Mouse (Mus musculus): Measurements from ENCODE around the gene Acp7. TPM values are rescaled to one million over a fixed set of nuclear protein-coding genes. Genes with fewer than 3 reads are reported as not detected.

Gene Acp7
- polyA plus RNA-seq, 1 experiment: 3.9 TPM

DNA sequence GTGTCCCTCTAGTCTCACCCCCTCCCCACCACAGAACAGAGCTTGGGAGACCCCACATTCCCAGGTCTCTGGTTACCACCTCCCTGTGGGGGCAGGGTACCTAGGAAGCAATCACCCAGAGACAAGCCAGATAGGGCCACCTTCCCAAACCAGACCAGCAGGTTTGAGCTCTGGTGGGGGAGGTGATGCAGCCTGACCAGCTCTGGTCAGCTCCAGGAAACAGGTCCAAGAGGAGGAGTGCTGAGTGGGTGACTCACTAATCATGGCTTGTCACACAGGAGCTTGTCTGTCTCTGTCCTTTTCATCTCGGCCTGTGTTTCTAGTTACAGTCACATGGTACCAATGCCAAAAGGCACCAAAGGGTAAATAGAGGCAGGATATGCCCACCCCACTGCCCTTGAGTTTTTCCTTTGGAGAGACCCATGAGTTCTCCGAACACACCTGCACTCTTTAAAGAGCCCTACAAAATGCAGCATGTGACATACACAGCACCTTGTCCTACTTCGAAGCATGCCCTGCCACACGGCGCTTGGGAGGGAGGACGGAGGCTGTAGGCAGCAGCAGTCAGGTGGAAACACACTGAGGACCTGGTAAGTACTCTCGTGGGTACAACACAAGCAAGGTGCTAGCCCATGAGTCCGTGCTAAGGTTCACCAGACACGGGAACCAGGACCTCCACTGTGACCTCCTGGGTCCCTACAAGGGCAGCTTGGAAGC, 53.1 kb downstream of the Acp7 start:
- DNase-seq (ENCODE audit: extremely low spot score in 1 of 2, low spot score in 1 of 2): no peak

DNA sequence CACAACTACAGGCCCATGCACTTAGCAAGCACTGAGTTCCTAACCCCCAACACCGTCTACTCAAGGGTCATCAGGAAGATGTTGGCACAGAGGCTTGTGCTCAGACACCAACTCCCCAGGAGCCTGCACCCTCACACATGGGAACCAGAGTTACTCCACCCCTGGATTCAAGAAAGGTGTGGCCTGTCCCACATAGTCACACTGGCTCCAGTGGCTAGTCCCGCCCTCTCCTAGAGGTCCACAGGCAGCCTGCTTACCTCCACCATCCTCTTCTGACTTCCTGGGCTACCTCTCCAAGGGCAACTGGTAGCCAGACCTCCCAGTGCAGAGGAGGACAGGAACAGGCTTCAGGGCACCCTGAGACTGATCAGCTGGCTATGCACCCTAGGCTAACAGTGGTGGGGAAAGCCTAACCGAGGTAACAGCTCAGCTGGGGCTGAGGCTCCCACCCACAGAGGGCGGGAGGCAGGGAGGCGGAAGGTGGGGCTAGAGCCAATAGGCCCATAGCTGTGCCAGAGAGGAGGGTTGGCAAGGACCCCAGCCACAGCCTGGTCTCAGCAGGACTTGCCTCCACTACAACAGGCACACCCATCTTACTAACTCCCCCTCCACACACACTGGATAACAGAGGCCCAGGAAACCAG, 54.7 kb downstream of the Acp7 start:
- peak in 1 of 2 experiments; percentile 46 for DNase-seq (ENCODE audit: extremely low spot score in 1 of 2, low spot score in 1 of 2)

DNA sequence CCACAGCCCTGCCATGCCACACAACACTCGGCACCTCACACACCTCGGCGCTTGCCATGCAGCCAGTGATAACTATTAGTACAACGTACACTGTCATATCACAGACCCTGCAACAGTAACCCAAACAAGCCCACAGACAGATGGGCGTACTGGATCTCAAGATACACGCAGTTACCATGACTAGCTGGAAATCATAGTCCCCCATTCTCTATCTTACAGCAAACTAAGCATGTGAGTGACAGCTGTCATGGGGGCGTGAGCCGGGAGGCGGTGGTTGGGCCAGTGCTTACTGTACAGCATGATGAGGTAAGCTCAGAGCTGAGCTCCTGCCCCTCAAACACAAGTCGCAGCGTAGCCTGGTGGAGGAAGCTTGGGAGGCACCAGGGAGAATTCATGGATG, 55.5 kb downstream of the Acp7 start:
- no peak for DNase-seq (ENCODE audit: extremely low spot score in 1 of 2, low spot score in 1 of 2)

DNA sequence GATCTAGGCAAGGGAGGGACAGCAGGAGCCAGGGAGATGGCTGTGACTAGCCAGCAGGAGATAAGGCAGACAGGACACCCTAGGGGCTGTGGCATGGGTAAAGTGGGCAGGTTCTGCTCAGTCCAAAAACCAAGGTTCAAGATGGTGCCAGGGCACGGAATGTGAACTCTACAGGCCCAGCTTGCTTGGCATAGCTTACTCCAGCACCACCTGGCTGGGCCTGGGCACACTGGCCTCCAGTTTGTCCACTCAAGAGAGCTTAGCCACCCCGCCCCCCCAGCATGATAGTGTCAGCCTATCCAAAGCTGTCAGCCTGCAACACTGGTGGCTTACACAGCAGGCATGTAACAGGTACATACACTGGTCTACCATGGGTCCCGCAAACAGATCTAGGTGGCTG, 57.9 kb downstream of the Acp7 start:
- DNase-seq (ENCODE audit: extremely low spot score in 1 of 2, low spot score in 1 of 2): no peak

DNA sequence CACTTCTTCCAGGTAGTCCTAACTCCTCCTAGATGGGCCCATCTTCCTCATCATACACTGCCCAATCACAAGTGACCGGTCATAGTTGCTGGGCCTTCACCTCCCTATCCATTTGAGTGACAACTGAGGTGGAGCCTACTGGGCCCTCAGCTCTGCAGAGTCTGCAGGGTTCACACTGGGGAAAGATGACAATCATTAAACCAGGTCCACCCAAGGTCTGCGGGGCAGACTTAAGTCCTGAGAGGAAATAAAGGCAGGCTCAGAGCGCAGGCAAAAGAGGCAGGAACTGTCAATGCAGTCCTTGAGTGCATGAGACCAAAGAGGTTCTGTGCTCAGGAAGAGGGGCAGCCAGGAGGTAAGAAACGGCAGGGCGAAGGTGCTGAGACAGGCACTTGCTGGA, 58.4 kb downstream of the Acp7 start:
- DNase-seq (ENCODE audit: extremely low spot score in 1 of 2, low spot score in 1 of 2): no peak

DNA sequence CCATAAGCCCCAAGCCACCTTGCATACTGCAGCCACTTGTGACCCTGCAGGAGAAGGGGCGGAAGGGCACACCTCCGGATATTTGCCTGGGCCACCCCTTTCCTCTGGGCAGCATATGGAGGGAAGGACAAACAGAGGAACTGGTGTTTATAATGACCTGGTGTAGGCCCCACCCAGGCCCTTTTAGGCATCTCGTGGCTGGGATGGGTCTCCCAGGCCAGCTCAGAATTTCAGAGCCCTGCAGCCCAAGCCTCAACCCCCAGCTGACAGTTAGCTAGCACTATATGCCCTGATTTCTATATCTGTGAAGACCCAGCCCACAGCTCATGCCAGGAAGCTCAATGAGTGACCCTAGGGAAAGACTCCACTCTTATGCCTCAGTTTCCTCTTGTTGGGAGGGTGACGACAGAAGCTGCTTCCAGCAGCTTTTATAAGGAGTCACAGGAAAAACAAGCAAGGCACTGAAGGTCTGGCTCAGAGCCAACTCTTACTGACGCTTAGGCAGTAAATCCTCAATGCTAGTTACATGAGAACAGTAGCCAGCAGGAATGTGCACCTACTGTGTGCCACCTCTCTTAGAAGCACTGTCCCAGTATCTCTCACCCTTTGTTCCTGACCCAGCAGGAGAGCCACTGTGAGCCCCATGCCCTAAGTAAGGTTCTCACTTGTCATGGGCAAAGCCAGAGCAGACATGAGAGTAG, 60.0 kb downstream of the Acp7 start:
- peak in 1 of 2 experiments; percentile 31 for DNase-seq (ENCODE audit: extremely low spot score in 1 of 2, low spot score in 1 of 2)

DNA sequence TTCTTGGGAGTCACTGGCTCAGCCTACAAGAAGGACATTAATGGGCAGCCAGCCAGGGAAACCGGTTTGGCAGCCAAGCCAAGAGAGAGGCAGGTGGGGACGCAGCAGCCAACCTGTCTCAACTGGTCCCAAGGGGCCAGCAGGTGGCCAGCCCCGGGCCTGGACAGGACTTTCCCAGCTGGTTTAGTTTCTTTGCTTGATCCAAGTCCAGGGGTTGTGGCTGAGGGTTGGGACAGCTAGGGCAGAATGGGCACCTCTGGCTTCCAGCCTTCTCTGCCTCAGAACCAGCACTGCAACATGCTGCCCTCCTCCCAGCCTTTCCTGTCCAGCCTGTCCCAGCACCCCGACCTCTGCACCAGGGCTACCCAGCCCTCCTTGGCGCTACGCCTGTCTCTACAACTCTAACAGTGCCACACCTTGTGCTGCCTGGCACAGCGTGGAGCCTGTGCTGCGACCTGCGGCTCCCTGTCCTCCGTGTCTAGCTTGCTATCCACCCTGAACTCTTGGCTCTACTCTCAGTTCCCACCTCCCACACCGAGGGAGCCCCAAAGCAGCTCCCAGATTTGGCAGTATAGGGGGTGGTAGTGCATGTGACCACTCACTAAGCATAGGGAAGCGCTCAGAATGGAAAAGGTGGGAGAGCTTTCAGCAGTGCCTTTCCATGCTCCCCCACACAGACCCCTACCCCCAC, 60.7 kb downstream of the Acp7 start:
- peak in 1 of 2 experiments; percentile 47 for DNase-seq (ENCODE audit: extremely low spot score in 1 of 2, low spot score in 1 of 2)

DNA sequence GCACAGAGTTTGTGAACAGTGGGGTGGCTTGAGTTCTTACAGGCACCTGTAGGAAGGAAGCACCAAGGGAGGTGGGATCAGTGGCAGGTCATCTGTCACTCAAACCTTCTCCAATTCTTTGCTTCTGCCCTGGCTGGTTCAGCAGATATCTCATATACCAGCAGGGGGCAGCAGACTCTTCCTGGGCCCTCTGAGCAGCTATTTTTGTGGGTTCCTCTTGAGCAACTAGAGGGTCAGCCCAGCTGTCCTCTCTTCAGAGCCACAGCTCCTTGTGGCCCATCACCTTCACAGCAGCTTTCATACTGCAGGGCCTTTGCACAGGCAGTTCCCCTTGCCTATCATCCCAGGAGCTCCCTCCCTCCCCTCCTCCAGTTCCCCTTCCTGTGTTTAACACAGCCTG, 62.9 kb downstream of the Acp7 start:
- peak in 1 of 2 experiments; percentile 85 for DNase-seq (ENCODE audit: extremely low spot score in 1 of 2, low spot score in 1 of 2)

DNA sequence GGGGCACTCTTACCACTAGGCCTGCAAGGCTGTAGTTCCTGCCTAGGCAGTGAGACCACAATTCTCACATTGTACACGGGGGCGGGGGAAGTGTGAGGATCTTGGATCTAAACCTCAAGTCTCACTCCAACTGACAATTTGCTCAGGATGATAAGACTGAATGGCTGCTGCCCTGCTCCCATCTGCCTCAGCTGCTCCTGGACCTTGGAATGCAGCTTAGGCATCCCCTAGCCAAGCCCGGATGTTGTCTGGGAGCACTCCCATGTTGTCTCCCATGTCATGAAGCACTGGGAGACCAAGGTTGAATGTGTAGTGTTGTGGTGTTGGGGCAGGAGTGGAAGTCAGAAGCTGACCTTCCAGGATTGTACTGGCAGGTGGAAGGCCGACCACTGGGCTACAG, 63.6 kb downstream of the Acp7 start:
- no peak for DNase-seq (ENCODE audit: extremely low spot score in 1 of 2, low spot score in 1 of 2)

DNA sequence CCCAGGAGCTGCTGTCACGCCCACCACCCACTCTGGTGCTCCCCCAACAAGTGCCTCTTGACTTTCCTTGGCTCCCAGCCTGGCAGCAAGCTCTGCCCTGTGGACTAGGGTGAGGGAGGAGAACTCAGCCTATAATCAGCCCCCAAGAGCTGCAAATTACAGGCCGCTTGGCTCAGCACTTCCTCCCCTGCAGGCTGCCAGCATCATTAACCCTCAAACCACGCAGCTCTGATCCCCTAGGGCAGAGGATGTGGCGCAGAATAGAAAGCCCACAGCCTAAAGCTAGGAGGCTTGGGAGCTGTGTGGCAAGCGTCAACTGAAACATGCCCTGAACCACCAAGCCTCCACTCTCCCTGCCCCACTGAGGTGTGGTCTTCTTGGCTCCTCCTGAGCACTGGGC, 65.7 kb downstream of the Acp7 start:
- no peak for DNase-seq (ENCODE audit: extremely low spot score in 1 of 2, low spot score in 1 of 2)

DNA sequence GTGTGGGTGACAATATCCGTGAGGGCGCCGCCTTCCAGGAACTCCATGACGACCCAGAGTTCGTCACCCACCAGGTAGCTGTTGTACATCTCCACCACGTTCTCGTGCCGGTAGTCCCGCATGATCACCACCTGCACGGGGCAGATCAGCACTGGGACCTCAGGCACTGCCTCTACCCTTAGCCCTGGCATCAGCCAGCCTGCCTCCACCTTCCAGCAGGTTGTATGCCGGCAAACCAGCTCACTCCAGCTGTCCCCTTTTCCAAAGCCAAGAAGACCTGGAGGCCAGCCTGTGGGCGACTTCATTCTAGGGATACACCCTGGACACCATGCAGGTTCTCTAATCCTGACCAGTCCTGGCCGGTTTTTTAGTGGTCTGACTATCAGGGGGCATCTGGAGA, 68.2 kb downstream of the Acp7 start:
- DNase-seq (ENCODE audit: extremely low spot score in 1 of 2, low spot score in 1 of 2): no peak

DNA sequence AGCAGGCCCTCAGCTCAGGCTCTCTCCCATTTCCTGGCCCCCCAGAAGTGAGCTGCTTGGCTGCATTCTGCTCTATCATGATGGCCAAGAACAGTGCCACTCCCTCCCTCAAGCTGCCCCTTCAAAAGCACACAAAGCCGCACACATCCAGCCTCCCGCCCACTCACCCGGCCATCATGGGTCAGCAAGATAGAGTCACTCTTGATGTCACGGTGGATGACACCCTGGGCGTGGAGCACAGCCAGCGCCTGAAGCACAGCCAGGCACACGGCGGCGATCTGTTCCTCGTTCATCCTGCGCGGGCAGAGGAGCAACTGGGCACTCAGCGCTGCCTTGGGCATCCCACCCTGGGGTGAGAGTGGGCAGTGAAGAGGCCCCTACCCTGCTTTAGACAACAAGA, 68.8 kb downstream of the Acp7 start:
- no peak for DNase-seq (ENCODE audit: extremely low spot score in 1 of 2, low spot score in 1 of 2)

DNA sequence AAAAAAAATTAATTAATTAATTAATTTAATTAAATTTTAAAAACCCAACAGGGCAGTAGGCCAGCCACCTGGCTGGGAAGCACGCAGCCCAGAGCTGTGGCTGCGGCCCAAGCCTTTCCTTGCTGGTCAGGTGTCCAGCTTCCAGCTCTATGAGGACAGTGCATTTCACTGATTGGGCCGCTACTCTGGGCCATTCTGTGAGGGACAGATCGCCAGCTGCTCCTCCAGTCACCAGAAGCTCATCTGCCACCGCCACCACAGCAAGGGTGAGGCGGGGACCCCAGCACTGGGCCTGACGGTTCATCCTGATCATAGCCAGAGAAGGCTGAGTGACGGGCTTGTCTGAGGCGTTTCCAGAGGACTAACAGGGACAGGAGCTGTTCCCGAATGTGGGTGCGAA, 69.2 kb downstream of the Acp7 start:
- no peak for DNase-seq (ENCODE audit: extremely low spot score in 1 of 2, low spot score in 1 of 2)

DNA sequence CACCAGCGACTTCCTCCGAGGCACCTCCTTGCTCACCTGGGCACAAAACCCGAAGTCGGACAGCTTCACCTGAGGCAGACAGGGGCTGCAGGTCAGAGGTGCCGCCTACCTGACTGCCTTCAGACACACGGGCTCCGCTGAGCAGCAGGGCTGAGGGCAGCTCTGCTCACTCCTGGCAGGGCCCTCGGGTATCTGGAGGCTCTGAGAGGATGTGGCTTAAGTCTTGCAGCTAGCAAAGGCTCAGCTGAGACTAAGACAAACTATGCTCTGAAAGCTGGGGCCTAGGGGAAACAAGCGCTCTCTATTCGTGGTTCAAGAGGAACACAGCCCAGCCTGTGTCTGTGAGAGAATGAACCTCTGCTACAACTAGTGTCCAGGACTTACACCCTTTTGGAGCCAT, 70.3 kb downstream of the Acp7 start:
- DNase-seq (ENCODE audit: extremely low spot score in 1 of 2, low spot score in 1 of 2): no peak

DNA sequence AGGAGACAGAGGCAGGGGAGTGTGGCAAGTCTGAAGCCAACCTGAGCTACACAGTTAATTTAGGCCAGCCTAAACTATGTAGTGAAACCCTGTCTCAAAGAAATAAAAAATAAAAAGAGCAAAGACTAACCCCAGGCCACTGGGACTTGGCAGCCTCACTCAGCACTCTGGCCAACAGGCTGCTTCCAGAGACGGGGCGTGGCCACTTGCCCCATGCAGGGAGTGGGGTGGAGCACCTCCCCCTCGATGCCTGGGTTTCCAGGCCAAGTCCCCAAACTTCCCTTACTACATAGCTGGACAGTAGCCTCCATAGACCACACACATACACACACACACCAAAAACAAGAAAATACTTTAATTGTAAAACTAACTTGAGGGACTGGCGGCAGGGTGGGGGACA, 72.6 kb downstream of the Acp7 start:
- no peak for DNase-seq (ENCODE audit: extremely low spot score in 1 of 2, low spot score in 1 of 2)

DNA sequence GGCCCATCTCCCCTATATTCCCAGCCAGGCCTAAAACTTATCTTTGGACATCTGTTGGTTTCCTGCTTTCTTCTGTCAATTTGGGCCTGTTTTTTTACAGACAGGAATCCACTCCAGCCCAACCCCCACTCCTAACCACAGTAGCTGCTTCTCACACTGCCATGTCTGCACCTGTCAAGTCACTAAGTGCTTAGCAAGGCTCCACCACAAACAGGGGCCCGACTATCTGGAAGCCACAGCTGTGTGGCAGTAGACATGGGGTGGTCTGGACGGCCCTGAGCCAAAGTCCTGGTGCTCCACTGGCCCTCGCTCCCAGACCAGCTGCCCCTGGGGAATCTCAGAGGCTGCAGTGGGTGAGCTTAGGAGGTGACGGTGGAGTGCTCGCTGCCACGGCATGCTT, 73.4 kb downstream of the Acp7 start:
- DNase-seq (ENCODE audit: extremely low spot score in 1 of 2, low spot score in 1 of 2): no peak

Other genes starting within 250 kb of the Acp7 start
- gene Med29, start 238.6 kb downstream of the Acp7 start, polyA plus RNA-seq (2012; rRNA removed): 32.8 and 39.2 TPM in 2 replicates
- gene Paf1, start 238.4 kb downstream of the Acp7 start, polyA plus RNA-seq (2012; rRNA removed): 149 and 182 TPM in 2 replicates
- gene Gmfg, start 193.9 kb downstream of the Acp7 start, polyA plus RNA-seq (2012; rRNA removed): 4.0 and 5.2 TPM in 2 replicates
- gene Lrfn1, start 179.4 kb downstream of the Acp7 start, polyA plus RNA-seq (2012; rRNA removed): 39.9 and 40.4 TPM in 2 replicates
- not detected in 2 replicates for gene Ifnl2, start 120.9 kb downstream of the Acp7 start, polyA plus RNA-seq (2012; rRNA removed)
- not detected in 2 replicates for gene Ifnl3, start 108.5 kb downstream of the Acp7 start, polyA plus RNA-seq (2012; rRNA removed)
- gene Sycn, start 90.4 kb downstream of the Acp7 start, polyA plus RNA-seq (2012; rRNA removed): 0.40 TPM in 1 of 2 replicates, not detected in the other
- gene Nccrp1, start 84.1 kb downstream of the Acp7 start, polyA plus RNA-seq (2012; rRNA removed): 1.1 and 2.1 TPM in 2 replicates
- gene Samd4b, start 33.2 kb downstream of the Acp7 start, polyA plus RNA-seq (2012; rRNA removed): 62.4 and 66.9 TPM in 2 replicates
- gene Pak4, start 33.1 kb downstream of the Acp7 start, polyA plus RNA-seq (2012; rRNA removed): 8.7 and 8.8 TPM in 2 replicates
- gene Fbxo27, start 61.5 kb upstream of the Acp7 start, polyA plus RNA-seq (2012; rRNA removed): 28.9 and 35.7 TPM in 2 replicates
- gene Fbxo17, start 85.5 kb upstream of the Acp7 start, polyA plus RNA-seq (2012; rRNA removed): 3.4 and 4.3 TPM in 2 replicates
- 92.4 and 109 TPM in 2 replicates for gene Mrps12, start 110.5 kb upstream of the Acp7 start, polyA plus RNA-seq (2012; rRNA removed)
- gene Sars2, start 110.7 kb upstream of the Acp7 start, polyA plus RNA-seq (2012; rRNA removed): 15.4 and 18.0 TPM in 2 replicates
- 2.2 TPM in 2 replicates for gene Ccer2, start 124.8 kb upstream of the Acp7 start, polyA plus RNA-seq (2012; rRNA removed)
- 206 and 223 TPM in 2 replicates for gene Sirt2, start 135.4 kb upstream of the Acp7 start, polyA plus RNA-seq (2012; rRNA removed)
- 30.1 and 34.9 TPM in 2 replicates for gene Nfkbib, start 136.2 kb upstream of the Acp7 start, polyA plus RNA-seq (2012; rRNA removed)
- gene Rinl, start 157.6 kb upstream of the Acp7 start, polyA plus RNA-seq (2012; rRNA removed): 1.7 and 2.4 TPM in 2 replicates
- 391 and 418 TPM in 2 replicates for gene Hnrnpl, start 177.2 kb upstream of the Acp7 start, polyA plus RNA-seq (2012; rRNA removed)
- 93.7 and 106 TPM in 2 replicates for gene Ech1, start 193.9 kb upstream of the Acp7 start, polyA plus RNA-seq (2012; rRNA removed)
- 10.7 and 13.4 TPM in 2 replicates for gene Lgals4, start 202.5 kb upstream of the Acp7 start, polyA plus RNA-seq (2012; rRNA removed)
- 0.70 and 0.80 TPM in 2 replicates for gene Lgals7, start 232.5 kb upstream of the Acp7 start, polyA plus RNA-seq (2012; rRNA removed)

Measured in frontal cortex, adult 2 months (tissue).